Mouse (Mus musculus): ENCODE data around the gene Ifna16. TPM values are rescaled to one million over a fixed set of nuclear protein-coding genes. Genes with fewer than 3 reads are reported as not detected.

Gene Ifna16
- polyA plus RNA-seq (2015; fragmentation: Nextera tagmentation; extraction: Ambion mirVana) = not detected in 2 replicates

DNA sequence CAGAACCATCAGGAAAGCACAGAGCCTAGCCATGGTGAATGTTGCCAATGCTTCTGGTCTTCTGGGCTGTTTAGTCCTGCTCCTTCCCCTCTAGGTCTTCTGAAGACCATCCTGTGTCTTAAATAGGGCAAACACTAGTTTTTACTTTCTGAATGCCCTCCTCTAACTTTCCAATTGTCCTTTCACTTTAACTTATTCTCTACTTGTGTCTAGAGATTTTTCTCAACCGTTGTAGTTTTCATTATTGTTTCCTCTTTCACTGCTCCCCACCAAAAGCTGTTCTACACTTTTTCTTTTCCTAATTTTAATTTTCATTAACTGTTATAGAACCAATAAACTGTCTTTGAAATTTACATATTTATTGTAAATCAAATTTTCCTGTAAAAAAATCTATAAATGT is at the start of gene Ifna16:
Gene Ifna16, minus strand, starts transcription at position 101 of the 400 bp plus-strand sequence.
- Histone ChIP-seq H3K4me2 (no peak within 1 kb of the TSS), H3K36me3 (no peaks in the 10 kb centered on the region), H3K9ac (no peak within 1 kb of the TSS), H3K9me3 (no peaks in the 10 kb centered on the region), H3K27me3 (replicated peaks) (no peaks in the 10 kb centered on the region), H3K27ac (no peak within 1 kb of the TSS), H3K4me1 (no peaks in the 10 kb centered on the region), H3K4me3 (replicated peaks) (no peak within 1 kb of the TSS)
- WGBS = 80% methylated on average over 1 of the region's 1 CpGs
- no peak for ATAC-seq (ENCODE audit: insufficient read depth, low FRiP score, low read depth)

DNA sequence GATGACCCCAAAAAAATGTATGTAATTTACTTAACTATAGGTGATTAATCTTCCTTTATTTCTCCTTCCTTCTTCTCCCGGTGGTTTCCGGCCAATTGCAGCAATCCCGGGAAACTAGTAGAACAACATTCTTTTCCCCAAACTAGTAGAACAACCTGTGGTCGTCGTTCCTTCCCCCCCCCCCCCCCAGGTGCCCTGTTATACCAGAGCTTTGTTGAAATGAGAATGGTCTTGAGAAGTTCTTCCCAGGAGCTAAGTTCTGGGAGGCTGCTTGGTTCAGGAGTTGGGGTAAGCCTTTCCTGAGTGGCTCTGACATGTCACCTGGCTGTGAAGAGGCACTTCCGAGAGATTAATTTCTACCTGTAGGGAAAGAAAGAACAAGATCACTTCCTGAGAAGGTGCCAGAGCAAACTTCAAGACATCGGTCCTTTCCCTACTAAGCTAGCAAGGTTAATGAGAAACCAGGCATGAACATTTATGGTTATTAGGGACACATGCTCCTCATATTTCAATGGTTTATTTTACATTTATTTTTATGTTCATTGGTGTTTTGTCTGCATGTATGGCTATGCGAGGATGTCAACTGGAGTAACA is 46.9 kb upstream of the Ifna16 start:
- ATAC-seq (ENCODE audit: insufficient read depth, low FRiP score, low read depth) = no peak
- 51% methylated on average over 8 of the region's 8 CpGs for WGBS
- Histone ChIP-seq H3K36me3 (no peaks in the 10 kb centered on the region), H3K4me2 (no peak overlapping the region), H3K9me3 (no peaks in the 10 kb centered on the region), H3K4me1 (peaks cover 15% of the 10 kb centered on the region), H3K27me3 (replicated peaks) (no peaks in the 10 kb centered on the region), H3K27ac (peak overlapping the region; percentile 69; the same call in 1 of the 2 replicates), H3K4me3 (replicated peaks) (no peak overlapping the region), H3K9ac (no peak overlapping the region)

DNA sequence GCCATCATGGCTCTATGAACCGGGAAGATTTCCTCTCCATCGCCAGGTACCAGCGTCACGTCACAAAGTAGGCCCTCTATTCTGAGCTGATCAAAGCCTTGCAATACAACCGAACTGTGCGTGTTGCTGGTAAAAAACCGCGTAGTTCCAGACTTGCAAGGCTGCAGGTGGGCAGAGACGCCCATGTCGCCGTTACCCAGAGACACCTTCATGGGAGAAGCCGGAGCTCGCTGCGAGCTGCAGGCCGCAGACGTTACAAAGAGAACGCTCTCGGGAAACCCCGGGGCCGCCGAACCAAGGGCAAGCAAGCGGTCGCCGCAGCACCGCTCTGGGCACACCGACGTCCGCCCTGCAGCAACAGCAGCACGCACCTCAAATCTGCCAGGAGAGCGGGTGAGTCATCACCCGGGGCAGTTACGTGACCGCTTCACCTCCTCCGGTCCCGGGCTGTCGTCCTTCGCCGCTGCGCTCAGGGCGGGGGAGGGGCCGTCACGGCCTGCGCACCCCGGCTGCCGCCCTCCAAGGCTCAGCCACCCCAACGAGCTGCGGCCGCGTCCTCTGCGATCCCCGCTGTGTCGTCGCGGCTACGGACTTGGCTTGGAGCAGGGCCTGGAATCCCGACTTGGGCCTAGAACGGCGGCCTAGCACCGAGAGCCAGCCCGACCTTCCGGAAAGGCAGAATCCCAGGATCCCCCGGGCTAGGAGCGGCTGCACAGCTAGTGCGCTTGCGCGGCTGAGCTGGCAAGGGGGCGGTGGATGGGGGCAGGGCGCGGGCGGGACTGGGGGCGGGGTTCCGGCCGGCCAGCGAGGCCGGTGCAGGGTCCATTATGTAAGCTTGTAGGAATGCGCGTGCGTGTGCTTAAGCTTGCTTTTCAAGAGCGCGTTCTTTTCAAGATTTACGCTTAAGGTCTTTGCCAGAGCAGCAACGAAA is 45.3 kb upstream of the Ifna16 start, which contains the start of the genes Gm26566 and Klhl9:
Gene Gm26566, plus strand, starts transcription at position 15 of the 931 bp plus-strand sequence.
Gene Klhl9, minus strand, starts transcription at position 675 of the 931 bp plus-strand sequence.
- WGBS = under 1% methylated on average over 82 of the region's 82 CpGs
- ATAC-seq (ENCODE audit: insufficient read depth, low FRiP score, low read depth) = peak; percentile 96
- Histone ChIP-seq H3K4me2 (peak within 1 kb of the TSS; percentile 57), H3K9me3 (no peaks in the 10 kb centered on the region), H3K4me3 (replicated peaks) (peak within 1 kb of the TSS; percentile 62), H3K4me1 (peaks cover 18% of the 10 kb centered on the region), H3K9ac (peak within 1 kb of the TSS; percentile 63), H3K36me3 (no peaks in the 10 kb centered on the region), H3K27me3 (replicated peaks) (no peaks in the 10 kb centered on the region), H3K27ac (peak within 1 kb of the TSS; percentile 93)

DNA sequence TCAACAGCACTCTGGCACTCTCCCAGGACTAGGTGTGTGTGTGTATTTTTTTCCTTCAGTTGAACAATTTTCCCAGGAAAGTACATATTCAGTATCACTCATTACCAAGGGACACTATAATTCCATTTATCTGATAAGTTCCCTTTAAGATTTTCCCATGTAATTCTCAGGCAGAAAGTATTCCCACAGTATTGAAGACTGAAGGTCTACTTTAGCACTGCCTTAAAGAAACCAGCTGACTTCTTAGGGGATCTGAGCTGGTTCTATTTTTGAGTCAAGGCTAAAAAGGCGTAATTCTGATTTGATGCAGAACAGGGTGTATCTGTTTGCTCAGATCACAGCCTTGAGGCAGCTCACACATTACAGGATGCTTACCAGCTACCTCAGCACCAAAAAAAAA is 42.0 kb upstream of the Ifna16 start:
- Histone ChIP-seq H3K36me3 (peaks cover 9% of the 10 kb centered on the region; the same call in 1 of the 2 replicates), H3K9me3 (no peaks in the 10 kb centered on the region), H3K4me3 (replicated peaks) (peak overlapping the region; percentile 29), H3K27ac (0 out of 2 replicates have a peak overlapping the region, but pooled peaks have one; percentile 13), H3K9ac (no peak overlapping the region), H3K4me1 (peaks cover 21% of the 10 kb centered on the region), H3K27me3 (replicated peaks) (no peaks in the 10 kb centered on the region), H3K4me2 (peak overlapping the region; percentile 53)
- WGBS = 22% methylated on average over 1 of the region's 1 CpGs
- ATAC-seq (ENCODE audit: insufficient read depth, low FRiP score, low read depth) = no peak

DNA sequence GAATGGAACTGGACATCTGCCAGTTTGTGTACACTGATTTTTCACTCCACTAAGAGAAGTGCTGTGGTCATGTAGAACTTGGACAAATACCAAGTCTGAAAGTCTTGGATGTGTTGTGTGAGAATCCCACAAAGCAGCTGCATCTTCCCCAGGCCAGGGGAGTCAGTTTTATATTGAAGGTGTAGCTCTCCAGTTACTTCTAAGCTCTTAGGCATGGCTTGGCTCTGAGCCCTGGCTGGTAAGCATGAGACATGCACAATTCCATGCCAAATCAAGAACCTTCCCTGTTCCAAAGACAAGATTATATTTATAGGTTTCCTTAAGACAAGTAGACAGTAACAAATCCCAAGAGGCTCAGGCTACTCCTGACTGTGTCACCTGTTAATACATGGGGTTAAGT is 38.3 kb upstream of the Ifna16 start:
- no peak overlapping the region for H3K27ac ChIP-seq
- H3K9me3 ChIP-seq = no peaks in the 10 kb centered on the region
- H3K36me3 ChIP-seq = peaks cover 12% of the 10 kb centered on the region; the same call in 1 of the 2 replicates
- no peak overlapping the region for H3K4me2 ChIP-seq
- H3K27me3 ChIP-seq (replicated peaks) = no peaks in the 10 kb centered on the region
- no peak overlapping the region for H3K4me3 ChIP-seq (replicated peaks)
- no peak for ATAC-seq (ENCODE audit: insufficient read depth, low FRiP score, low read depth)
- H3K9ac ChIP-seq = no peak overlapping the region
- peaks cover 9% of the 10 kb centered on the region for H3K4me1 ChIP-seq

- Histone ChIP-seq H3K9ac (no peak overlapping the region), H3K36me3 (peaks cover 12% of the 10 kb centered on the region; the same call in 1 of the 2 replicates), H3K27me3 (replicated peaks) (no peaks in the 10 kb centered on the region), H3K4me2 (no peak overlapping the region), H3K9me3 (no peaks in the 10 kb centered on the region), H3K4me3 (replicated peaks) (no peak overlapping the region), H3K4me1 (peaks cover 8% of the 10 kb centered on the region), H3K27ac (no peak overlapping the region)
- WGBS = 78% methylated on average over 1 of the region's 1 CpGs
- ATAC-seq (ENCODE audit: insufficient read depth, low FRiP score, low read depth) = no peak
Observed at GRCm38 (mm10) chr4:88714281-88714680, 37.6 kb upstream of the Ifna16 start.

DNA sequence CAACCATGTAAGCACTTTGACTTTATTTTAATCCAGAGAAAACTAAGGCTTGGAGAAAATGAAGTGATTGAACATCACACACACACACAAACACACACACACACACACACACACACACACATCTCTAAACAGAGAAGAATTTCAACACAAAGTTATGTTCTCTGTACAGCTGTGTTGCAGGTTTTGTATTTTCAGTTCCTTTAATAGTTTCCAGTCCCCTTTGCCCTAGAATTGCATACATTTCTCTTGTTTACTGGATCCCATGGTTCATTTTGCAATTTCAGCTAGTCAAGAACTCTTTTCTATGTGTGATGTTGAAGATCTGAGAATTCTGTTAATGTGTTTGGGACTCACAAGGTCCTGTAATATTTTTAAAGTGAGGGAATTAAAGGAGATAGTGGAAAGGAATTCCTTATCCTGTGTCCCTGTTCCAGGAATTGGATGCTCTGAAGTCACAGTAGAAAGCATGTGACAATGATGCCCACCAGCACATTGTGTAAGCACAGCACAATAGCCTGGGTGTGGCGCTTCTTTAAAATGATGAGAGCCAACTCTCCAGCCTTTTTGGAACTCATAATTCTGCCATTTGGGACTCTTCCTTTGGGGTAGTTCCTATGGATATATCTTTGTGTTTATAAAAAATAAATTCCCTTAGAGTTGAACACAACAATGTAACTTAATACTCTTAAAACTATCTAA is 30.6 kb upstream of the Ifna16 start:
- ATAC-seq (ENCODE audit: insufficient read depth, low FRiP score, low read depth) = no peak
- no peak overlapping the region for H3K4me2 ChIP-seq

DNA sequence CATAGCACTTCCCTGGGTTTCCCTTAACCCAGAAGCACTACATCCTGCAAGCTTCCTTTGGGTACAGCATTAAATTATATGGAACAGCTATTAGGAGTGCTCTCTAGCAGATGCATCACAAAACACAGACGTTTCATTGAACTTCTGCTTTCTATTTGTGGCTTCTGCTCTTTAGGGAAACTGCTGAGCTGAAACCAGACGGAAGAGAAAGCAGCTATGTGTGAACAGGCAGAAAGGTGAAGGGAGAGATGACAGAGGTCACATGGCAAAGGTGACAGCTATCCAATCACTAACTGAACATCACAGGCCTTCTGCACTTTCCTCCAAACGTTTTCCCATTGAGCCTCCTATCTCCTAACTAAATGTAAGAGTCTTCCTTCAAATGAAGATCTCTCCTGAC is 29.2 kb upstream of the Ifna16 start:
- 36% methylated on average over 3 of the region's 3 CpGs for WGBS
- H3K27ac ChIP-seq = no peak overlapping the region
- H3K4me1 ChIP-seq = no peaks in the 10 kb centered on the region
- no peaks in the 10 kb centered on the region for H3K9me3 ChIP-seq
- ATAC-seq (ENCODE audit: insufficient read depth, low FRiP score, low read depth) = no peak
- no peak overlapping the region for H3K4me2 ChIP-seq
- H3K27me3 ChIP-seq (replicated peaks) = no peaks in the 10 kb centered on the region
- H3K4me3 ChIP-seq (replicated peaks) = no peak overlapping the region
- H3K9ac ChIP-seq = no peak overlapping the region
- H3K36me3 ChIP-seq = no peaks in the 10 kb centered on the region

More for the DNA sequence above, 30.6 kb upstream of the Ifna16 start:
- no peaks in the 10 kb centered on the region for H3K27me3 ChIP-seq (replicated peaks)
- H3K27ac ChIP-seq = no peak overlapping the region
- no peaks in the 10 kb centered on the region for H3K36me3 ChIP-seq
- no peaks in the 10 kb centered on the region for H3K9me3 ChIP-seq
- no peak overlapping the region for H3K4me3 ChIP-seq (replicated peaks)
- WGBS = 98% methylated on average over 1 of the region's 1 CpGs
- H3K9ac ChIP-seq = no peak overlapping the region
- no peaks in the 10 kb centered on the region for H3K4me1 ChIP-seq

GRCm38 (mm10) chr4:88699301-88699700 is 22.6 kb upstream of the Ifna16 start:
- Histone ChIP-seq H3K9me3 (no peaks in the 10 kb centered on the region), H3K4me2 (no peak overlapping the region), H3K4me3 (replicated peaks) (no peak overlapping the region), H3K27ac (no peak overlapping the region), H3K9ac (no peak overlapping the region), H3K36me3 (no peaks in the 10 kb centered on the region), H3K4me1 (no peaks in the 10 kb centered on the region), H3K27me3 (replicated peaks) (no peaks in the 10 kb centered on the region)
- WGBS = 74% methylated on average over 1 of the region's 1 CpGs
- no peak for ATAC-seq (ENCODE audit: insufficient read depth, low FRiP score, low read depth)

DNA sequence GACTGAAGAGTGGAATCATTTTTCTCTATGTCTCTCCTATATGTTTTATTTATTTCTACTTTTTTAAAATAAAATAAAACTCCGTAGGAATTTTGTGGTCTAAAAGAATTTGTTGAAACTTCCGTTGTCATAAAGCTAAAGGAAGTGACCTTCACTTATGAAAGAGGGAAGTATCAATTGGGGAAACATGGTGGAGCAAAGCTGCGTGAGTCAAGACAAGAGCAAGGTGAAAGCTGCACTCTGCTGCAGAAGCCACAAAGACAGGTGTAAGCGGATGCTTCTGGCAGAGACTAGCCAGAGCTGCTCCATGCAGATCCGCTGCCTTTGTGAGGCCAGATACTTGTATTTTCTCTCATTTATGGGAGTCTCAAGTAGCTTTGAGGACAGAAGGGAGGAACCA is 22.1 kb upstream of the Ifna16 start:
- Histone ChIP-seq H3K9ac (no peak overlapping the region), H3K36me3 (no peaks in the 10 kb centered on the region), H3K4me2 (no peak overlapping the region), H3K27me3 (replicated peaks) (no peaks in the 10 kb centered on the region), H3K9me3 (no peaks in the 10 kb centered on the region), H3K4me3 (replicated peaks) (no peak overlapping the region), H3K4me1 (no peaks in the 10 kb centered on the region), H3K27ac (no peak overlapping the region)
- 77% methylated on average over 5 of the region's 5 CpGs for WGBS
- no peak for ATAC-seq (ENCODE audit: insufficient read depth, low FRiP score, low read depth)

DNA sequence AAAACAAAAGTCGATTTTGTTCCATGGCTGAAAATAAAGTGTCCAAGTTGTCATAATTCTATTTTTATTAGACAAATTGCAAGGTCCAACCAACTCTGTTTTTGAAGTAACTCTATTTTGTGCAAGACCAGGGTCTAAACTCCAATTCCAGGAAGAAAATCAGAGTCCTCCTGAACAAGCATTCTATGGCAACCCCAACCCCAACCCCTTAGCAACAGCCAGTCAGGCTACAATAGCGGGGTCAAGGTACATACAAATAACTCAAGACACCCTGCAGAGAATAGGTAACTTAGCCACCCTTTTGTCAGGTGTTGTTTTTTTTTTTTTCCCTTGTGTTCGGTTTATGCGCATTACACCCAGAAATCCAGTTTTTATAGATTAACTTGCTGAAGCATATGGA is 21.0 kb upstream of the Ifna16 start:
- no peak for ATAC-seq (ENCODE audit: insufficient read depth, low FRiP score, low read depth)
- H3K4me2 ChIP-seq = no peak overlapping the region
- no peaks in the 10 kb centered on the region for H3K36me3 ChIP-seq
- H3K27me3 ChIP-seq (replicated peaks) = no peaks in the 10 kb centered on the region
- no peak overlapping the region for H3K4me3 ChIP-seq (replicated peaks)
- H3K4me1 ChIP-seq = no peaks in the 10 kb centered on the region
- H3K27ac ChIP-seq = no peak overlapping the region
- no peak overlapping the region for H3K9ac ChIP-seq
- H3K9me3 ChIP-seq = no peaks in the 10 kb centered on the region
- 74% methylated on average over 4 of the region's 4 CpGs for WGBS
